Mouse (Mus musculus): ENCODE data around the gene Rasa3. TPM values are rescaled to one million over a fixed set of nuclear protein-coding genes. Genes with fewer than 3 reads are reported as not detected.

Gene Rasa3
- polyA plus RNA-seq, 1 experiment: 39.6 TPM

DNA sequence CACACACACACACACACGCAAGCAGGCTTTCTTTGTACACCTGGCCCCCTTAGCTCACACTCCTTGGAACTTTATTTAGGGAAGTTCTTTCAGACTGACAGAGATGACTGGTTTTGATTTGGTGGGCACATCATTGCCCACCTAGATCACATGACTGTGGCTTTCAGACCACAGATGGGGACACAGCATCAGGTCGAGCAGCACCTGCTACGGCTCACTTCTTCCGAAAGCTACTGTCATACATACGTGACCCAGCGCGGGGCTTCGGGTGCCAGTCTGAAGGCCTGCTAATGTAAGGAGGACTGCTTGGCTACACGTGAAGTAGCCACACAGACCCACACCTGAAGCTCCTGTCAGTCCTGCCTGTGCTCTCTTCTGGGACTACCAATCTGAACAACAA lies 49.3 kb downstream of the Rasa3 start:
- Histone ChIP-seq H3K27me3 (ENCODE audit: control insufficient read depth, insufficient read depth, insufficient read length) (no peaks in the 10 kb centered on the region), H3K36me3 (ENCODE audit: control insufficient read depth, insufficient read depth) (peaks cover 16% of the 10 kb centered on the region), H3K4me3 (no peak overlapping the region), H3K4me2 (ENCODE audit: low read depth) (no peak overlapping the region), H3K79me2 (ENCODE audit: control insufficient read depth, insufficient read depth) (peaks cover 1% of the 10 kb centered on the region), H3ac (ENCODE audit: control insufficient read depth, insufficient read length) (no peak overlapping the region)
- TF ChIP-seq USF1 (IDR thresholded peaks at IDR 0.05; ENCODE audit: low read depth): no peak
- TF ChIP-seq SRF (IDR thresholded peaks at IDR 0.05; ENCODE audit: control insufficient read depth, insufficient read length, low read depth): no peak
- no peak for TF ChIP-seq TCF12 (IDR thresholded peaks at IDR 0.05; ENCODE audit: insufficient read depth, poor library complexity, severe bottlenecking)
- no peak for TF ChIP-seq MAX (IDR thresholded peaks at IDR 0.05; ENCODE audit: low read depth)
- no peak for TF ChIP-seq POLR2A (IDR thresholded peaks at IDR 0.05; ENCODE audit: insufficient read length, low read depth)
- TF ChIP-seq REST (IDR thresholded peaks at IDR 0.05; ENCODE audit: insufficient read depth, insufficient read length): no peak
- no peak for TF ChIP-seq MYOG (IDR thresholded peaks at IDR 0.05; ENCODE audit: control insufficient read depth in 1 of 3, insufficient read depth in 1 of 3, insufficient read length in 2 of 3, low read depth in 2 of 3)
- no peak for TF ChIP-seq TCF3 (IDR thresholded peaks at IDR 0.05; ENCODE audit: insufficient read length, low read depth)
- no peak for TF ChIP-seq MYOD1 (IDR thresholded peaks at IDR 0.05; ENCODE audit: control insufficient read depth in 1 of 3, insufficient read length in 2 of 3, low read depth in 2 of 3)
- no peak for TF ChIP-seq E2F4 (IDR thresholded peaks at IDR 0.05; ENCODE audit: insufficient read depth)
- TF ChIP-seq CEBPB (IDR thresholded peaks at IDR 0.05; ENCODE audit: insufficient read depth, poor library complexity, severe bottlenecking): no peak
- no peak for TF ChIP-seq POLR2AphosphoS2 (IDR thresholded peaks at IDR 0.05; ENCODE audit: insufficient read length, low read depth)

- no peak overlapping the region for H3ac ChIP-seq (ENCODE audit: control insufficient read depth, insufficient read length)
- peaks cover 6% of the 10 kb centered on the region for H3K79me2 ChIP-seq (ENCODE audit: control insufficient read depth, insufficient read depth)
- H3K36me3 ChIP-seq (ENCODE audit: control insufficient read depth, insufficient read depth): peaks cover 16% of the 10 kb centered on the region
- no peaks in the 10 kb centered on the region for H3K27me3 ChIP-seq (ENCODE audit: control insufficient read depth, insufficient read depth, insufficient read length)
- no peak overlapping the region for H3K4me2 ChIP-seq (ENCODE audit: low read depth)
- no peak overlapping the region for H3K4me3 ChIP-seq
- TF ChIP-seq MYOD1 (IDR thresholded peaks at IDR 0.05; ENCODE audit: control insufficient read depth in 1 of 3, insufficient read length in 2 of 3, low read depth in 2 of 3): no peak
- no peak for TF ChIP-seq MYOG (IDR thresholded peaks at IDR 0.05; ENCODE audit: control insufficient read depth in 1 of 3, insufficient read depth in 1 of 3, insufficient read length in 2 of 3, low read depth in 2 of 3)
- no peak for TF ChIP-seq E2F4 (IDR thresholded peaks at IDR 0.05; ENCODE audit: insufficient read depth)
- no peak for TF ChIP-seq USF1 (IDR thresholded peaks at IDR 0.05; ENCODE audit: low read depth)
- no peak for TF ChIP-seq TCF12 (IDR thresholded peaks at IDR 0.05; ENCODE audit: insufficient read depth, poor library complexity, severe bottlenecking)
- no peak for TF ChIP-seq POLR2AphosphoS2 (IDR thresholded peaks at IDR 0.05; ENCODE audit: insufficient read length, low read depth)
- no peak for TF ChIP-seq SRF (IDR thresholded peaks at IDR 0.05; ENCODE audit: control insufficient read depth, insufficient read length, low read depth)
- no peak for TF ChIP-seq CEBPB (IDR thresholded peaks at IDR 0.05; ENCODE audit: insufficient read depth, poor library complexity, severe bottlenecking)
- no peak for TF ChIP-seq TCF3 (IDR thresholded peaks at IDR 0.05; ENCODE audit: insufficient read length, low read depth)
These were observed 49.8 kb downstream of the Rasa3 start for GRCm38 (mm10) chr8:13627591-13627990.

DNA sequence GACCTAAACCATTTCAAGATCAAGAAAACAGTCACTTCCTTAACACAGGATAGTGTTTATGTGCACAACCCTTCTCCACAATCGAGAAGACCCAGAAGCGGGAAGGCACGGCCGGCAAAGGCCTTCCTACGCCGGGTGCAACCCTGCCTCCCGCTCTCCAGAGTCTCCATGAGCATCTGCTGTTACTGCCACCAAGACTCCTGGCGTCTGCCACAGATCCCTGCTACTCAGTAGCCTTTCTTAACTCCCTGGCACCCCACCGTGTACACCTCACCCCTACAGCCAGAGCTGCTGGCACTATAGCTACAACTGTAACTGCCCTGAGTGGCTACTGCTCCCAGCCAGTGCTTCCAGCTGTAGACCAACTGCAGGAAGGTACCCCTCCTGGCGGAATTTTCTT lies 51.3 kb downstream of the Rasa3 start:
- H3K27me3 ChIP-seq (ENCODE audit: control insufficient read depth, insufficient read depth, insufficient read length): no peaks in the 10 kb centered on the region
- TF ChIP-seq POLR2A (IDR thresholded peaks at IDR 0.05; ENCODE audit: insufficient read length, low read depth) (no peak), POLR2AphosphoS2 (IDR thresholded peaks at IDR 0.05; ENCODE audit: insufficient read length, low read depth) (no peak), MYOD1 (IDR thresholded peaks at IDR 0.05; ENCODE audit: control insufficient read depth in 1 of 3, insufficient read length in 2 of 3, low read depth in 2 of 3) (no peak)
- H3K79me2 ChIP-seq (ENCODE audit: control insufficient read depth, insufficient read depth): peaks cover 21% of the 10 kb centered on the region

GRCm38 (mm10) chr8:13625281-13625970 lies 52.0 kb downstream of the Rasa3 start:
- no peak overlapping the region for H3K4me3 ChIP-seq
- no peak overlapping the region for H3ac ChIP-seq (ENCODE audit: control insufficient read depth, insufficient read length)
- H3K27me3 ChIP-seq (ENCODE audit: control insufficient read depth, insufficient read depth, insufficient read length): no peaks in the 10 kb centered on the region
- peaks cover 7% of the 10 kb centered on the region for H3K36me3 ChIP-seq (ENCODE audit: control insufficient read depth, insufficient read depth)
- peaks cover 28% of the 10 kb centered on the region for H3K79me2 ChIP-seq (ENCODE audit: control insufficient read depth, insufficient read depth)
- peak in 1 of 3 experiments; percentile 40 for TF ChIP-seq MYOG (IDR thresholded peaks at IDR 0.05; ENCODE audit: control insufficient read depth in 1 of 3, insufficient read depth in 1 of 3, insufficient read length in 2 of 3, low read depth in 2 of 3)
- TF ChIP-seq POLR2A (IDR thresholded peaks at IDR 0.05; ENCODE audit: insufficient read length, low read depth): no peak
- H3K4me2 ChIP-seq (ENCODE audit: low read depth): peak overlapping the region; percentile 41

More for the DNA sequence above, 51.3 kb downstream of the Rasa3 start:
- Histone ChIP-seq H3ac (ENCODE audit: control insufficient read depth, insufficient read length) (no peak overlapping the region), H3K36me3 (ENCODE audit: control insufficient read depth, insufficient read depth) (peaks cover 14% of the 10 kb centered on the region), H3K4me2 (ENCODE audit: low read depth) (no peak overlapping the region), H3K4me3 (no peak overlapping the region)

DNA sequence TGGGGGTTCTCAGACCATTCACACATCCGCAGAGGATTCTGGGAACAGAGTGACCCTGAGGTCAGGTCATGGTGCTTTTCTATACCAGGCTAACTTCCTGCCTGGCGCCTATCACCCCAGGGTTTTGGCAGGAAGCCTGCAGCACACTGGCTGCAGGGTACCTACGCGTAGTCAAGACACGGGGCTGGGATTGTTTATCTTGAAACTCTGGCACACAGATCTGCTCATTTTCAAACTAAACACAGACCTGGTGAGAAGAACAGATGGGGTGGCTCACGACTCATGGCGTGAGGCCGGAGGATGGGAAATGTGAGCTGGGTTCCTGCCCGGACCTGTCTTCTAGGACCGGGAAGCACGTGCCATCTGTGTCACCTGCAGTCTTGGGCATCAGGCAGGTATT lies 52.5 kb downstream of the Rasa3 start:
- TF ChIP-seq MYOD1 (IDR thresholded peaks at IDR 0.05; ENCODE audit: control insufficient read depth in 1 of 3, insufficient read length in 2 of 3, low read depth in 2 of 3) (peak in 1 of 3 experiments; percentile 0), MAX (IDR thresholded peaks at IDR 0.05; ENCODE audit: low read depth) (no peak)
- H3ac ChIP-seq (ENCODE audit: control insufficient read depth, insufficient read length): no peak overlapping the region
- peaks cover 7% of the 10 kb centered on the region for H3K36me3 ChIP-seq (ENCODE audit: control insufficient read depth, insufficient read depth)
- peaks cover 32% of the 10 kb centered on the region for H3K79me2 ChIP-seq (ENCODE audit: control insufficient read depth, insufficient read depth)
- no peak overlapping the region for H3K4me3 ChIP-seq
- peak overlapping the region; percentile 81 for H3K4me2 ChIP-seq (ENCODE audit: low read depth)
- H3K27me3 ChIP-seq (ENCODE audit: control insufficient read depth, insufficient read depth, insufficient read length): no peaks in the 10 kb centered on the region
